8 mouse cellular contexts compared by ENCODE assay signal in the genomic region with DNA sequence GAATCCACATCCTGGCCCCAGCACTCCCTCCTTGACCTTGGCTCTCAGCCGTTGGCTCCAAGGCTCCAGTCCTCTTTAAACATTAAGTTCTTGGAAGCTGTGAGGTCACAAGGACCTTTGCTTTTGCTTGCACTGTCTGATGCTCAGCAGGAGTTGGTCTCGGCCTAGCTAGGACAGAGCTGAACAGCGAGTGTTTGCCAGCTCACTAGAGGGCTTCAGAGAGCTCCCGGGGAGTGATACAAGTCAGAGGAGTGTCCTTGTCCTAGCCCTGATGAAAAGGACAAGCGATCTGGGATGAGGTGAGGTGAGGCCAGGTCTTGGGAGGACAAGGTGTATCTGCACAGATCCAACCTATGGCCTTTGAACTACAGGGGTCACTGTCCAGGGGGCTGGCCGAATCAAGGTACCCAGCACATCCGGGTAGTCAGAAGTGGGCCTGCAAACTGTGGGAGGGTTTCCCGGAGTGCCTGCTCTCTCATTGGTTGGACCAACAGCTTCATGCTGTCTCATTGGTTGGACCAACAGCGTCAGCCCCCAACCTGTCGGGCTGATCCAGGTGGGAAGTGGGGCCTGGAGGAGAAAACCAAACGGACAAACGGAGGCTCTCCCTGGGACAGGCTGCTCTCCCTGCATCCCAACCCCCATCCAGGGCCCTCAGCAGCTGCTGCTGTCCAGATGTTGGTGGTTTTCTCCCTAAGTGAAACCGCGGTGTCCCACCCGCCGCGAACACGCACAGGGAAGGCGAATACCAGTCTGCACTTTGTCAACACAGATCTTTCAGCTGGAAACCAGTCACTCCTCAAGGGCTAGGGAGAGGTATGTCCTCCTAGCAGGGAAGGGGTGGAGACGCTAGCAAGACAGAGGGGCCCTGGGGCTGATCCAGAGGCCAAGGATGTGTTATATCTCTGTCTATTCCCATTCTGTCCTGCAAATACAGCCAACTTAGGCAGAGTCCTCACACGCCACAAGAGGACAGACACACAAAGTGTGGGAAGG. TPM values are rescaled to one million over a fixed set of nuclear protein-coding genes. Genes with fewer than 3 reads are reported as not detected.
A peak's percentile ranks its signal among the peaks of the same experiment; 100 is the strongest.
DNase-seq lines count a peak whose midpoint lies in the region; ATAC-seq and TF ChIP-seq lines count a peak whose summit lies in the region.

No protein-coding gene starts in this region.

- peak overlapping the region; percentile 74 for H3K27ac ChIP-seq in heart, embryonic 10.5 days
- H3K27ac ChIP-seq in forebrain, postnatal 0 days (ENCODE audit: low read depth, low read length) = no peak overlapping the region
- no peak overlapping the region for H3K27ac ChIP-seq in limb, embryonic 11.5 days (replicated peaks; ENCODE audit: low read depth, low read length)
- no peak overlapping the region for H3K27ac ChIP-seq in midbrain, embryonic 14.5 days (replicated peaks; ENCODE audit: low read depth, low read length)

- WGBS in heart, embryonic 10.5 days = 17% methylated on average over 21 of the region's 21 CpGs
- WGBS in forebrain, postnatal 0 days = 23% methylated on average over 21 of the region's 21 CpGs
- 22% methylated on average over 21 of the region's 21 CpGs for WGBS in limb, embryonic 11.5 days
- 24% methylated on average over 21 of the region's 21 CpGs for WGBS in midbrain, embryonic 14.5 days

- H3K36me3 ChIP-seq in heart, embryonic 10.5 days = no peaks in the 10 kb centered on the region
- H3K36me3 ChIP-seq in forebrain, postnatal 0 days (ENCODE audit: insufficient read depth) = no peaks in the 10 kb centered on the region
- no peaks in the 10 kb centered on the region for H3K36me3 ChIP-seq in limb, embryonic 11.5 days (ENCODE audit: control insufficient read depth, insufficient read depth, low read length)
- H3K36me3 ChIP-seq in midbrain, embryonic 14.5 days (ENCODE audit: control insufficient read depth, insufficient read depth, low read length) = no peaks in the 10 kb centered on the region

- peak overlapping the region; percentile 24 for H3K4me2 ChIP-seq in forebrain, postnatal 0 days (ENCODE audit: low read depth)
- peak overlapping the region; percentile 50 for H3K4me2 ChIP-seq in limb, embryonic 11.5 days (ENCODE audit: low read depth, severe bottlenecking)
- peak overlapping the region; percentile 42 for H3K4me2 ChIP-seq in midbrain, embryonic 14.5 days (ENCODE audit: low read length)

- peak; percentile 43; the same call in 1 of the 2 replicates for ATAC-seq in forebrain, postnatal 0 days
- peak; percentile 60; the same call in 1 of the 2 replicates for ATAC-seq in limb, embryonic 11.5 days (ENCODE audit: insufficient number of reproducible peaks, low FRiP score, low TSS enrichment, low read depth)
- ATAC-seq in midbrain, embryonic 14.5 days (ENCODE audit: low FRiP score, low TSS enrichment) = no peak

- H3K4me1 ChIP-seq in heart, embryonic 10.5 days = peaks cover 11% of the 10 kb centered on the region
- no peaks in the 10 kb centered on the region for H3K4me1 ChIP-seq in forebrain, postnatal 0 days (ENCODE audit: insufficient read depth)
- 0 out of 2 replicates have a peak, but pooled peaks cover 2% of the 10 kb centered on the region for H3K4me1 ChIP-seq in limb, embryonic 11.5 days (ENCODE audit: control insufficient read depth, insufficient read depth, low read length)
- no peaks in the 10 kb centered on the region for H3K4me1 ChIP-seq in midbrain, embryonic 14.5 days (ENCODE audit: control insufficient read depth, insufficient read depth, low read length)

- no peak overlapping the region for H3K9ac ChIP-seq in forebrain, postnatal 0 days
- peak overlapping the region; percentile 39; the same call in 1 of the 2 replicates for H3K9ac ChIP-seq in limb, embryonic 11.5 days (ENCODE audit: low read length)
- H3K9ac ChIP-seq in midbrain, embryonic 14.5 days (replicated peaks; ENCODE audit: low read length) = peak overlapping the region; percentile 21; the same call in 1 of the 2 replicates

- H3K9me3 ChIP-seq in heart, embryonic 10.5 days = no peaks in the 10 kb centered on the region
- no peaks in the 10 kb centered on the region for H3K9me3 ChIP-seq in forebrain, postnatal 0 days (ENCODE audit: low read length)
- no peaks in the 10 kb centered on the region for H3K9me3 ChIP-seq in limb, embryonic 11.5 days (ENCODE audit: control insufficient read depth, low read length)
- H3K9me3 ChIP-seq in midbrain, embryonic 14.5 days (ENCODE audit: control insufficient read depth, low read length) = no peaks in the 10 kb centered on the region

- H3K4me3 ChIP-seq in heart, embryonic 10.5 days = peak overlapping the region; percentile 56
- H3K4me3 ChIP-seq in forebrain, postnatal 0 days (ENCODE audit: low read depth, low read length) = no peak overlapping the region
- peak overlapping the region; percentile 26; the same call in 1 of the 2 replicates for H3K4me3 ChIP-seq in limb, embryonic 11.5 days (ENCODE audit: low read depth, low read length)
- H3K4me3 ChIP-seq in midbrain, embryonic 14.5 days (replicated peaks; ENCODE audit: low read depth, low read length) = peak overlapping the region; percentile 18; the same call in 1 of the 2 replicates

- peak; percentile 87 for DNase-seq in heart, embryonic 10.5 days (ENCODE audit: low spot score)
- no peak for DNase-seq in heart, adult 9 months (ENCODE audit: low spot score in 2 of 2)
- peak; percentile 20 for DNase-seq in forebrain, postnatal 0 days
- peak; percentile 67 for DNase-seq in limb, embryonic 11.5 days (ENCODE audit: low spot score)
- DNase-seq in midbrain, embryonic 14.5 days = peak; percentile 61
- DNase-seq in cerebellum, adult 11 months = no peak
- DNase-seq in gastrocnemius, adult 18-20 months (ENCODE audit: low spot score) = no peak
- DNase-seq in heart, adult 18-20 months = no peak

- peaks cover 11% of the 10 kb centered on the region; the same call in 1 of the 2 replicates for H3K27me3 ChIP-seq in heart, embryonic 10.5 days (ENCODE audit: insufficient read depth, poor library complexity, severe bottlenecking)
- H3K27me3 ChIP-seq in forebrain, postnatal 0 days (ENCODE audit: insufficient read depth, low read length) = no peaks in the 10 kb centered on the region
- no peaks in the 10 kb centered on the region for H3K27me3 ChIP-seq in limb, embryonic 11.5 days (ENCODE audit: control insufficient read depth, insufficient read depth, low read length)
- no peaks in the 10 kb centered on the region for H3K27me3 ChIP-seq in midbrain, embryonic 14.5 days (ENCODE audit: control insufficient read depth, insufficient read depth, low read length)

- TF ChIP-seq CTCF in forebrain, postnatal 0 days (IDR thresholded peaks at IDR 0.05; ENCODE audit: low read depth) = no peak

RNA-seq across cellular contexts. Expression of a gene that starts 15.0 kb away (rescaled TPM):
- 37.4 and 56.0 TPM in 2 replicates for polyA plus RNA-seq in heart, embryonic 10.5 days (2016; fragmentation: Nextera tagmentation; extraction: Ambion mirVana)
- 9.2 and 15.2 TPM in 2 replicates for total RNA-seq in forebrain, postnatal 0 days (2014; rRNA removed)
- polyA plus RNA-seq in forebrain, postnatal 0 days (2015; fragmentation: Nextera tagmentation; extraction: Ambion mirVana) = 6.4 TPM in 2 replicates
- 121 and 131 TPM in 2 replicates for polyA plus RNA-seq in limb, embryonic 11.5 days (2014; fragmentation: Nextera tagmentation; extraction: Ambion mirVana)
- 15.6 and 20.7 TPM in 2 replicates for polyA plus RNA-seq in midbrain, embryonic 14.5 days (2014; fragmentation: Nextera tagmentation; extraction: Ambion mirVana)
- total RNA-seq in gastrocnemius, adult 18-20 months (2021) = 1 to 10 TPM in 1 of 2 experiments, under 1 TPM in 1; 0.85 to 1.0 TPM
- total RNA-seq in heart, adult 18-20 months (2021) = 1 to 10 TPM; 1.5 to 2.6 TPM

RNA-seq across cellular contexts. Expression of a gene that starts 19.8 kb away (rescaled TPM):
- polyA plus RNA-seq in heart, embryonic 10.5 days (2016; fragmentation: Nextera tagmentation; extraction: Ambion mirVana) = not detected in 2 replicates
- not detected in 2 replicates for total RNA-seq in forebrain, postnatal 0 days (2014; rRNA removed)
- polyA plus RNA-seq in forebrain, postnatal 0 days (2015; fragmentation: Nextera tagmentation; extraction: Ambion mirVana) = not detected in 2 replicates
- not detected in 2 replicates for polyA plus RNA-seq in limb, embryonic 11.5 days (2014; fragmentation: Nextera tagmentation; extraction: Ambion mirVana)
- not detected in 2 replicates for polyA plus RNA-seq in midbrain, embryonic 14.5 days (2014; fragmentation: Nextera tagmentation; extraction: Ambion mirVana)
- total RNA-seq in gastrocnemius, adult 18-20 months (2021) = not detected
- not detected for total RNA-seq in heart, adult 18-20 months (2021)

RNA-seq across cellular contexts. Expression of a gene that starts 33.0 kb away (rescaled TPM):
- polyA plus RNA-seq in heart, embryonic 10.5 days (2016; fragmentation: Nextera tagmentation; extraction: Ambion mirVana) = 9.1 and 9.7 TPM in 2 replicates
- 14.2 and 21.9 TPM in 2 replicates for total RNA-seq in forebrain, postnatal 0 days (2014; rRNA removed)
- polyA plus RNA-seq in forebrain, postnatal 0 days (2015; fragmentation: Nextera tagmentation; extraction: Ambion mirVana) = 5.3 and 8.5 TPM in 2 replicates
- polyA plus RNA-seq in limb, embryonic 11.5 days (2014; fragmentation: Nextera tagmentation; extraction: Ambion mirVana) = 12.2 and 13.4 TPM in 2 replicates
- 11.5 and 12.4 TPM in 2 replicates for polyA plus RNA-seq in midbrain, embryonic 14.5 days (2014; fragmentation: Nextera tagmentation; extraction: Ambion mirVana)
- 1 to 10 TPM; 2.6 to 3.5 TPM for total RNA-seq in gastrocnemius, adult 18-20 months (2021)
- 1 to 10 TPM; 3.1 to 4.0 TPM for total RNA-seq in heart, adult 18-20 months (2021)

Comparison
In these comparisons a context has a peak if more than half of its experiments do, and no peak if none do; other contexts are left out.
1. DNase-seq: peak in heart, embryonic 10.5 days (single experiment), forebrain, postnatal 0 days (single experiment), limb, embryonic 11.5 days (single experiment) and midbrain, embryonic 14.5 days (single experiment); none in heart, adult 9 months (0 of 2), cerebellum, adult 11 months (single experiment), gastrocnemius, adult 18-20 months (single experiment) and heart, adult 18-20 months (0 of 2).
2. Peak in every context shown above with its lines, with median percentiles within 50 percentile points of each other: H3K4me2 ChIP-seq.